Mouse (Mus musculus) lung, embryonic 15.5 days (tissue): ENCODE measurements around the gene Kank1. TPM values are rescaled to one million over a fixed set of nuclear protein-coding genes. Genes with fewer than 3 reads are reported as not detected.

Experiments used
- ATAC-seq: fragments of 200-750 bp; cut with Nextera tagmentation; 2 replicates; pipeline ENCODE4 v1.8.0; 2017; ENCODE audit warnings: moderate number of reproducible peaks, borderline replicate concordance; ENCODE audit not compliant: low FRiP score, low TSS enrichment; ENCODE audit errors: extremely low read depth
- H3K27ac ChIP-seq: fragments of 300-500 bp; sonication (generic); 2 replicates; pipeline ENCODE4 v1.5.1; 2015; ENCODE audit warnings: moderate library complexity, mild to moderate bottlenecking, inconsistent platforms
- H3K27me3 ChIP-seq: fragments of 300-500 bp; sonication (generic); 2 replicates; pipeline ENCODE4 v1.6.1; 2015; ENCODE audit warnings: inconsistent platforms
- H3K36me3 ChIP-seq: fragments of 300-500 bp; sonication (generic); 2 replicates; pipeline ENCODE4 v1.6.1; 2015; ENCODE audit warnings: inconsistent platforms
- H3K4me1 ChIP-seq: fragments of 300-500 bp; sonication (generic); 2 replicates; pipeline ENCODE4 v1.6.1; 2015; ENCODE audit warnings: inconsistent platforms
- H3K4me2 ChIP-seq: fragments of 300-500 bp; sonication (generic); 2 replicates; pipeline ENCODE4 v1.6.1; 2015; ENCODE audit warnings: inconsistent platforms, mild to moderate bottlenecking, moderate library complexity
- H3K4me3 ChIP-seq: fragments of 300-500 bp; sonication (generic); 2 replicates; pipeline ENCODE4 v1.5.1; 2015; ENCODE audit warnings: mild to moderate bottlenecking, inconsistent platforms
- H3K9ac ChIP-seq: fragments of 300-500 bp; sonication (generic); 2 replicates; pipeline ENCODE4 v1.6.1; 2015; ENCODE audit warnings: inconsistent platforms
- H3K9me3 ChIP-seq: fragments of 300-500 bp; sonication (generic); 2 replicates; pipeline ENCODE4 v1.6.1; 2016; ENCODE audit warnings: inconsistent platforms
- WGBS: fragments of 180-500 bp; shearing (Covaris S2); methylation state at CpG from one replicate; pipeline ENCODE4 v1.1.7; 2015; 5-methylcytosine and 5-hydroxymethylcytosine counted together
- polyA plus RNA-seq: library from polyadenylated mRNA; unstranded; fragments of >200 nt; fragmentation: Nextera tagmentation; extraction: Ambion mirVana; gene quantifications from 2 replicates; pipeline ENCODE4 v1.2.1, GENCODE M21; 2015

Gene Kank1
- polyA plus RNA-seq, 1 experiment from 2014 or later, result 18.6 TPM

DNA sequence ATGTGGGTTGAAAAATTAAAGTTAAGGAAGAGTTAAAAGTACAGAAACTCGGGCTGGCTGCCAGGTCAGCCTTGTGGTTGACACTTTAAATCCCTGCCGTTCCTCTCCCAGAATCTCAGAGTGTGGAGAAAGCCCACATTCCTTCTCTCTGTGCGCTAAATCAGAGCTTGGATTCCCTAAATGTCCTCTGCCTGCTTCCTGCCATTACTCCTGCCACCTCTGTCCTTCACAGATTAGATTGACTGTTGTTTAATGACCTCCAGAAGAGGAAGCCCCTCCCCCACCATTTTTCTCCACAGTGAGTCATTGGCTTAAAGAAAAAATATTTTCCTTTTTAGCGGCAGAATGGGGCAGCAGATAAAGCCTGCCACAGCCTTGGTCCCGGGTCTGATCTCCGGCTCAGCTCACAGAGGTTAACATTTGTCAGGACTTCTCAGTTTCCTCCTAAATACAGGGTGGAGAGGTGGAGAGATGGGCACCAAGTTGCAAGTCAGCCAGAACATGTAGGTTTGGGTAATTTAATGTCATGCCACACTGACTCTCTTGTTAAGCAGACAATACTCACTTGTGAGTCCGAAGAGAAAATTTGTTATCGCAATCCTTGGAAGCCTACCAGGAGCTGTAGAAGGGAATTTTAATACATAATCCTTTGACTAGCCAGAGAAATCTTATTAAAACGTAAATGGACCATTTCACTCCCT lies 162.9 kb downstream of the Kank1 start:
- Histone ChIP-seq H3K9ac (no peak overlapping the region), H3K9me3 (no peaks in the 10 kb centered on the region), H3K4me1 (peaks cover 48% of the 10 kb centered on the region)

DNA sequence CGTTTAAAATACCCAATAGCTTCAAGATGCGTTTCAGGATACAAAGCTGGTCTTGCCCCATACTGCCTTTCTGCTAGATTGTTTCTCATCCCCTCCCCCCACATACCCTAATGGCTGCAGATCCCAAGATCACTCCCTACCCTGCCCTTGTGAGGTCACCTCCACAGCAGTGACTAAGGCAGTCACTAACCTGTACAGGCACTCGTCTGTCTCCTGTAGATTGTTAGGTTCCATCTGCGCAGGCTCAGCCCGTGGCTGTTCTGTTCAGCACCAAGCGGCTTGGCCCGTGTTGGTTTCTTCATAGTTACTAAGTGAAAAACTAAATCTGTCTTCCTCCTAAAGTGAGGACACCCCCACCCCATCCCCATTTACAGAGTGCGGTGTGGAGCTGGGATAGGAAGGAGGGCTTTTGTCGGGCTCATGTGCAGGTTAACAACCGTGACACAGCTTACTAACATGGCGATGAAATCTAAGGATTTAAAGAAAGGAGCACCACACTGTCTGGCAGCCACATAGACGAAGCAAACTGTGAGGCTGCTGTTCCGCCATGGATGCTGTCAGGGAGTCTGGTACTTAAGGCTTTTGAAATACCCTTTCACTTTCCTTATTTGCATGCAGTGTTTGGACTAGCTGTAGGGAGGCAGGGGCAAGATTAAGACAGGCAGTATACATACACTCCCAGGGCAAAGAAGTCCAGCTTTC lies 163.6 kb downstream of the Kank1 start:
- Histone ChIP-seq H3K4me3 (no peak overlapping the region), H3K27me3 (no peaks in the 10 kb centered on the region), H3K27ac (0 out of 2 replicates have a peak overlapping the region, but pooled peaks have one; percentile 16), H3K9me3 (no peaks in the 10 kb centered on the region), H3K4me1 (peaks cover 41% of the 10 kb centered on the region), H3K36me3 (no peaks in the 10 kb centered on the region), H3K9ac (no peak overlapping the region), H3K4me2 (peak overlapping the region; percentile 42)
- WGBS, result 28% methylated on average over 13 of the region's 13 CpGs
- ATAC-seq, result 0 out of 2 replicates have a peak, but pooled peaks have one; percentile 32

More for the DNA sequence above, 162.9 kb downstream of the Kank1 start:
- no peaks in the 10 kb centered on the region for H3K27me3 ChIP-seq
- WGBS, result 5% methylated on average over 9 of the region's 9 CpGs
- ATAC-seq, result peak; percentile 37; the same call in 1 of the 2 replicates
- H3K36me3 ChIP-seq, result no peaks in the 10 kb centered on the region
- H3K4me3 ChIP-seq, result no peak overlapping the region
- peak overlapping the region; percentile 42 for H3K4me2 ChIP-seq
- peak overlapping the region; percentile 48 for H3K27ac ChIP-seq

- no peak overlapping the region for H3K9ac ChIP-seq
- no peak overlapping the region for H3K4me2 ChIP-seq
- H3K9me3 ChIP-seq, result no peaks in the 10 kb centered on the region
- ATAC-seq, result no peak
- 77% methylated on average over 8 of the region's 8 CpGs for WGBS
- no peak overlapping the region for H3K27ac ChIP-seq
- no peaks in the 10 kb centered on the region for H3K27me3 ChIP-seq
- H3K4me3 ChIP-seq, result no peak overlapping the region
- H3K36me3 ChIP-seq, result no peaks in the 10 kb centered on the region
- peaks cover 46% of the 10 kb centered on the region for H3K4me1 ChIP-seq
These were observed 164.7 kb downstream of the Kank1 start for GRCm38 (mm10) chr19:25401521-25401920.

GRCm38 (mm10) chr19:25404163-25404562 lies 167.4 kb downstream of the Kank1 start:
- 65% methylated on average over 4 of the region's 4 CpGs for WGBS
- no peak overlapping the region for H3K4me3 ChIP-seq
- no peak for ATAC-seq
- H3K4me1 ChIP-seq, result peaks cover 55% of the 10 kb centered on the region
- no peak overlapping the region for H3K27ac ChIP-seq
- H3K27me3 ChIP-seq, result no peaks in the 10 kb centered on the region
- no peaks in the 10 kb centered on the region for H3K9me3 ChIP-seq
- no peak overlapping the region for H3K4me2 ChIP-seq
- H3K36me3 ChIP-seq, result no peaks in the 10 kb centered on the region; the same call in 1 of the 2 replicates
- no peak overlapping the region for H3K9ac ChIP-seq

- Histone ChIP-seq H3K4me2 (peak overlapping the region; percentile 92), H3K27me3 (no peaks in the 10 kb centered on the region), H3K9me3 (no peaks in the 10 kb centered on the region), H3K4me3 (peak overlapping the region; percentile 48; the same call in 1 of the 2 replicates), H3K36me3 (peaks cover 14% of the 10 kb centered on the region), H3K4me1 (peaks cover 43% of the 10 kb centered on the region), H3K9ac (peak overlapping the region; percentile 42; the same call in 1 of the 2 replicates), H3K27ac (peak overlapping the region; percentile 94)
- WGBS, result 40% methylated on average over 6 of the region's 6 CpGs
- no peak for ATAC-seq
These were observed 169.2 kb downstream of the Kank1 start for GRCm38 (mm10) chr19:25405987-25406386.

DNA sequence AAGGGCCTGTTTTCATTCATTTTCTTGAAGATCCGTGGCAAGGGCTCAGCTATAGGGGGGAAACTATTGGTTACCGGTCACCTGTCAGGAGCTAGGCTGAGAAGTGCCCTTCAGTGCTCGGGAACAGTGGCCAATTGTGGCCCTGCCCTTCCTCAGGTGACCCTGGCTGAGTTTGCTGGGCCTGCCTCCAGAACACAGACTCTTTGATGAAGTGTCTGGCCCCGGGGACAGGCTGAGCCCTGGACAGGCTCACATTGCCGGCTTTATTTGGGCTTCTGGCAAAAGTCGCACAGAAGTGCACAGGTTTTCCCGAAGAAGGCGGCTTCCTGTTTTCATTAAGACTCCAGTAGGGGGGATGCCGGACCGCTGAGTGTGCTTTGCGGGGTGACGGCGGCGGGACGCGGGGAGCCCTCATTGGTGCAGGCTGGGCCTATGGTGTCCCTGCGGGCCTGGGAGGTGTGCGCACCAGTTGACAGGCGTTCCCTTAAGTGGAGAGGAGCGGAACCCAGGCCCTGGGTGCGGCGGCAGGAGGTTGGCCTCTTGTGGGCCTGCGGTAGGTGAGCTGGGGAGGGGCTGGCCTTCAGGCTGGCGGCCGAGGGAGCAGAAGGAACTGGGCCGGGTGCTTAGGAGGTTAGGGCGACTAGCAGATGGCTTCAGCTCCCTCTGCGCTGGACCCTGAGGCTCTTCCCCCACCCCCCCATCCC lies 169.9 kb downstream of the Kank1 start:
- peak overlapping the region; percentile 42 for H3K9ac ChIP-seq
- no peaks in the 10 kb centered on the region for H3K27me3 ChIP-seq
- peaks cover 42% of the 10 kb centered on the region for H3K4me1 ChIP-seq
- H3K4me3 ChIP-seq, result peak overlapping the region; percentile 48
- ATAC-seq, result peak; percentile 75
- H3K9me3 ChIP-seq, result no peaks in the 10 kb centered on the region
- 2% methylated on average over 28 of the region's 28 CpGs for WGBS
- H3K4me2 ChIP-seq, result peak overlapping the region; percentile 92
- H3K36me3 ChIP-seq, result peaks cover 14% of the 10 kb centered on the region
- peak overlapping the region; percentile 94 for H3K27ac ChIP-seq

DNA sequence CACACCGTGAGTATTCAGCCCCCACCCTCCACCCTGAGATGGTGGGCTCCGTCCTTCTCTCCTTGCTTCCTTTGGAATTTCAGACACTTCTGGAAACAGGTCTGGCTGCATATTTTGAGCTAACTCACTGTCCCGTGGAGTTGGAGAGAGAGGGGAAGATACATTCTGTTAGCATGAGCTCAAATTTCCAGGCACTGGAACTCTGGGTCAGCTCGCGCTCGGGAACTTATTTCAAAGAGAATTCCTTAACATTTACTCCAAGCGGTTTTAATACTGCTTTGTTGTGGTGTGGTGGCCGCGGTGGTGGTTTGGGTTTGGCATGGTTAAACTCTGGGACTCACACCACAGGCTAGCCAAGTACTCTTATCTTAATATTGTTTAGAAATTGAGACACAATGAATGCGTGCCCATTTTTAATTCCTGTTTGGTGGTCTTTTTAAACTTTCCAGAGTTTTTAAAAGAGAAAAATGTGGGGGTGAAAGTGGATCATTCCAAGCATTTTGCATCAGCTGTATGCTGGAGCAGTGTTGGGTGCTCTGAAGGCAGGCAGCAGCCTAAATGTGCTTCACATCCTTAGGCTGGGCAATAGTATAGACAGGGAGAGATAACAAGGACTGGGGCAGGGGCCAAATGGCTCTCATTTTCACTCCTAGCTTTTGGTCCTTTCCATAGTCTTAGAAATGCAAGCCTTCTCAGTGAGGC lies 170.6 kb downstream of the Kank1 start:
- Histone ChIP-seq H3K9ac (peak overlapping the region; percentile 42), H3K36me3 (peaks cover 14% of the 10 kb centered on the region), H3K4me3 (peak overlapping the region; percentile 48), H3K9me3 (no peaks in the 10 kb centered on the region), H3K27ac (peak overlapping the region; percentile 94), H3K27me3 (no peaks in the 10 kb centered on the region), H3K4me2 (peak overlapping the region; percentile 92), H3K4me1 (peaks cover 46% of the 10 kb centered on the region)
- 2% methylated on average over 10 of the region's 10 CpGs for WGBS
- ATAC-seq, result peak; percentile 70

- WGBS, result 0% methylated on average over 6 of the region's 6 CpGs
- Histone ChIP-seq H3K4me3 (peak overlapping the region; percentile 48), H3K9ac (no peak overlapping the region), H3K27ac (peak overlapping the region; percentile 94), H3K36me3 (peaks cover 14% of the 10 kb centered on the region), H3K4me2 (peak overlapping the region; percentile 92), H3K9me3 (no peaks in the 10 kb centered on the region), H3K4me1 (peaks cover 51% of the 10 kb centered on the region), H3K27me3 (no peaks in the 10 kb centered on the region)
- ATAC-seq, result no peak
These were observed 171.1 kb downstream of the Kank1 start for GRCm38 (mm10) chr19:25407887-25408236.

- H3K27me3 ChIP-seq, result no peaks in the 10 kb centered on the region
- no peak overlapping the region for H3K9ac ChIP-seq
- no peak overlapping the region for H3K4me3 ChIP-seq
- 95% methylated on average over 9 of the region's 9 CpGs for WGBS
- H3K4me2 ChIP-seq, result no peak overlapping the region
- H3K9me3 ChIP-seq, result no peaks in the 10 kb centered on the region
- peaks cover 14% of the 10 kb centered on the region for H3K36me3 ChIP-seq
- no peak overlapping the region for H3K27ac ChIP-seq
- peaks cover 52% of the 10 kb centered on the region for H3K4me1 ChIP-seq
- no peak for ATAC-seq
These were observed 172.5 kb downstream of the Kank1 start for GRCm38 (mm10) chr19:25409239-25409638.

DNA sequence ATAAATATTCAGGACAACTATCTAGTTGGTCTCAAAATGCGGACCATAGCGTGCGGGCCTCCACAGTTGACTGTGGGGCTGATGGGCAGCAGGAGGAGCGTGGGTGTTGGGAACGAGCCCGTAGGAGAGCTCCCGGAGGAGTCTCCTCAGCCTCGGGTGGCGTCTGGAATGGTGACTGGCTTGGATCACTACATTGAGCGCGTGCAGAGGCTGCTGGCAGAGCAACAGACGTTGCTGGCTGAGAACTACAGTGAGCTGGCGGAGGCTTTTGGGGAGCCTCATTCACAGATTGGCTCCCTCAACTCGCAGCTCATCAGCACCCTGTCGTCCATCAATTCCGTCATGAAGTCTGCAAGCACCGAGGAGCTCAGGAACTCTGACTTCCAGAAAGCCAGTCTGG lies 174.6 kb downstream of the Kank1 start:
- Histone ChIP-seq H3K36me3 (peaks cover 14% of the 10 kb centered on the region), H3K27ac (0 out of 2 replicates have a peak overlapping the region, but pooled peaks have one; percentile 39), H3K9ac (no peak overlapping the region), H3K27me3 (no peaks in the 10 kb centered on the region), H3K9me3 (no peaks in the 10 kb centered on the region), H3K4me3 (no peak overlapping the region; the same call in 1 of the 2 replicates), H3K4me2 (peak overlapping the region; percentile 29), H3K4me1 (peaks cover 51% of the 10 kb centered on the region)
- peak; percentile 55 for ATAC-seq
- 51% methylated on average over 17 of the region's 17 CpGs for WGBS

DNA sequence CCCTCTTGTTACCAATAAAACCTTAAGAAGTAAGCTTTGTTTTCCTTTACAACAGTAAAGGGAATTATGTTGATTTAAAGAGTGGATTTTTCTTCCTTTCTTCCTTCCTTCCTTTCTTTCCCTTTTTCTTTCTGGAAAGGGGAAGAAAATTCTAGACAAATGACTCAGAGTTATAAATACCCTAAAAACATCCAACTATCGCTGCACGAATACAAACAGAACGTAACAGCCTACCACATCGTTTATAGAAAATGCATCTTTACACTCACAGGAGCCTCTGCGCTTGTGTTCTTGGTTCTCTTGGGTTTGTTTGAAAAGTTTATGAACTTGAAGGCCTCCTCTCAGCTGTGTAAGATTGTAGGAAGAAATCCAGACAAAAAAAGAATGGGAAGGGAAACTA lies 178.7 kb downstream of the Kank1 start:
- 30% methylated on average over 5 of the region's 5 CpGs for WGBS
- peak overlapping the region; percentile 49; the same call in 1 of the 2 replicates for H3K27ac ChIP-seq
- no peak overlapping the region for H3K4me2 ChIP-seq
- H3K9me3 ChIP-seq, result no peaks in the 10 kb centered on the region
- H3K36me3 ChIP-seq, result peaks cover 1% of the 10 kb centered on the region; the same call in 1 of the 2 replicates
- no peak for ATAC-seq
- H3K4me3 ChIP-seq, result no peak overlapping the region
- H3K9ac ChIP-seq, result no peak overlapping the region
- no peaks in the 10 kb centered on the region for H3K27me3 ChIP-seq
- peaks cover 47% of the 10 kb centered on the region for H3K4me1 ChIP-seq
